Mouse (Mus musculus) induced T-regulatory cell, adult 2 months (primary cell): Measurements from ENCODE around the gene Ahr.

Source experiments
- DNase-seq: peaks from one replicate; pipeline ENCODE4 v3.0.0-alpha.2; 2012; ENCODE audit warnings: low read depth

Gene Ahr

DNA sequence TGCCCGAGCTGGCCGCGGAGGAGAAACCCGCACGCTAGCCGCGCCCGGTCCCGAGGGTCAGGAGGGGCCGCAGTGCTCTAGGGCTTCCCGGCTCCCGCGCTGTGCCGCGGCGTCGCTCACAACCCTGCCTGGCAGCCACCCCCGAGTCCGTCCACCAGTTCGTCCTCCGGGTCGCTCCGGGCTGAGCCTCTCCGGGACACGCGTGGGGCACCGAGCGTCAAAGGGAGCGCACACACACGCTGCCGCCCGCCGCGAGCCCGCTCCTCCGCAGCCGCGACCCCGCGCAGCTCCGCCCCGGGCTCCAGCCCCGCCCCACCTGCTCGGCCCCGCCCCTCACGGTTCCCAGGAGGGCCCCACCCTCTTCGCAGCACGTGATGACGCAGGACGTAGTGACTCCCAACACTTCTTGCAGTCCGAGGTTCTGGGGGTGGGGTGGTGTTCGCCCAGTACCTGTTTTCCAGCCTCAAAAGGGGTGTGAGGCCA, at the start of gene Ahr:
TSS of gene Ahr (minus strand) at position 285 of the 483 bp plus-strand sequence.
- DNase-seq: peak; percentile 90

- DNase-seq: peak; percentile 75
These were observed 44.0 kb upstream of the Ahr start for GRCm38 (mm10) chr12:35578826-35579225.

DNA sequence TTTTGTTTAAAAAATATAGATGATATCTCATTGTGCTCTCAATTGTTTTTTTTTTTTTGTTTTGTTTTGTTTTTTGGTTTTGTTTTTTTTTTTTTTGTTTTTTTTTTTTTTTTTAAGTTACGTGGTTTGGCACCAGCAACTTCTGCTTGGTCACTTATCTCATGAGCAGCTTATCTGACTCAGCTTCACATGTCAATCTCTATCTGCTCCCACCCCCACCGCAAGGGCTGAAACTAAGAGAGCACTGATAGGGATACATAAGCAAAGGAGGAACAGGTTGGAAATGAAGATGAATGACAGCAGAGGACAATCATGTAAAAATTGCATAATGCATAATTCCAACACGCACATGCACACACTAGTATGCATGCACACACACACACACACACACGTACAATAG, 41.3 kb upstream of the Ahr start:
- no peak for DNase-seq

DNA sequence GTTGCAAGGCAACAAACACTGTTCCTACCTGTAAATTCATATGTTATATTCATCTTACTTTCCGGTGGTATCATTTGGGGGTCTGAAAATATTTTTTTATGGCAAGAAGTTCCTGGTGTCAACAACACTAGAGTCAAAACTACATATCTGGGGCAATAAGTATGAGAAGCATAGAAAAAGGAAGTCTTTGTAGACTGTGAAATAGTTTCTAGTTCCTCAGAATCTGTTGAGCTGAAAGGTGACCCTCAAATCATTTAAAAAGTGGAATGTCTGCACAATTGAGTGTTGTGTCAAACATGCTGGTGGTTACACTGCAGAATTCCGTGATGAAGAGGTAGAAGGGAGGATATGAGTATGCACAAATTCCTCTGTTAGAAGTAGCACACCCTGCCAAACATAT, 38.9 kb upstream of the Ahr start:
- no peak for DNase-seq

DNA sequence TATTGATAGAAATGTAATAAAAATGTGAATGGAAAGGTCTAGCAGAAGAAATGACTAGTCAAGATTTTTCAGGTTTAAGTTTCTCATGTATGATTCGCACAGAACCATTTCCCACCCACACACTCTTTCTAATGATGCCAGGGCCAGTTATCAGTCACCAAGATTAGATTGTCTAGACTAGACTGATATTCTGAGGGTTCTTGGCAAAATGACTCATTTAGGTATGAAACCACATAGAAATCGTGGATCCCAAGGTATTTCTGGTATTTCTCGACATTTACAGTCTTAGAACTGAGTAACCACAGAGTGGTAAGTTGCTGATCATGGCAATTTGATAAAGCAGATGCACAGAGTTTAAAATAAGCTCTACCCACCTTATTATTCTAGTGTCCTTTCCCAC, 28.0 kb upstream of the Ahr start:
- DNase-seq: peak; percentile 72

GRCm38 (mm10) chr12:35558868-35559267, 24.0 kb upstream of the Ahr start:
- peak; percentile 51 for DNase-seq

- no peak for DNase-seq
These were observed 21.1 kb upstream of the Ahr start for GRCm38 (mm10) chr12:35555925-35556324.

DNA sequence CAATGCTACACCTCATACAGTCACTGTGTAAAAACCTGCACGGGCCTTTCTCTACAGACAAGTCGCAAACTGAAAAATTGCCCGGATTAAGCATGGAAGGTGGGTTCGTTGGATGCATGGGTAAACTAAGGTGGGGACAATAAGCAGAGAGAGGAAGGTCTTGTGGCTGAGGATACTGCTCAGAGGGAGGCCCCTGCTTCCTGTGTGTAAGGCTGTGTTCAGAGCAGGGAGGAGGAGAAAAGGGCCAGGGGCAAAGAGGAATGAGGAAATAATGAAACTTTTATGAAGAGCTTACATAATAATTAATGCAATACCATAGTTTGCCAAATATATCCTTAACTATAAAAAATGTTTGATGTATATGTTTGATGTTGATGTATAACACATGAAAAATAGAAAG, 19.5 kb upstream of the Ahr start:
- DNase-seq: peak; percentile 51

DNA sequence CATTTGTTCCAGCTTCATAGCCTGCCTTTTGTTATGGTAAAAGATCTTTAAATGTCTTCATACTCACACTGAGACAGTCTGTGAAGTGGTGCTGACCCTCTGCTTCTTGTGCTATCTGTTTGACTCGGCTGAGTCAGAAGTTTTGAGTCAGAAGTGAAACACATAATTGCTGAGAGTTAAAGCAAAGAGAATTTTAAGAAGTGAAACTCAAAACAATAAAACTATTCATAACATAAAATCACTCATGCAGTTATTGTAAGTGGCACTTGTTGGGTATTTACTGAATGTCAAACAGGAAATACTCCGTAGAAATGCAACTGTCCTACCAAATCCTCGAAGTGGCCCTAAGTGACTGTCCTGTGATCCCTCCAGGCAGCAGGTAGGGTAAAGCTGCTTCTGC, 18.3 kb upstream of the Ahr start:
- DNase-seq: peak; percentile 54

- DNase-seq: no peak
These were observed 15.5 kb upstream of the Ahr start for GRCm38 (mm10) chr12:35550299-35550698.

DNA sequence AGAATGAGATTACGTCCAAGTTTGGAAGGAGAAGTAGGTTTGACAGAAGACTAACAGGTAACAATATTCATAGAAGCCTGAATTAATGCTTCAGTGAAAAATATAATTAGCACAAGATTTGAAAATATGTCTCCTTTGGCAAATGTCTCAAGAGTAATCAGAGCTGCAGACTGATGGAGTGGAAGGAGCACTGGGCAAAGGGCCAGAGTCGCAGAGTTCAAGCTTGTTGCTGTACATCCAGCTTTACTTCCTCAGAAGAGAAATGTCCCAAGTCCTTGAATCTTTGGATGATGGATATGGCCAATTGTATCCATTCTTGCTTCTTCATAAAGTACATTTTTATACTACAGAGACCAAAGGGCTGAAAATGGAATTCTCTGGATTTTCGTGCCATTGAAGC, 8.0 kb upstream of the Ahr start:
- DNase-seq: no peak

- no peak for DNase-seq
These were observed 4.0 kb upstream of the Ahr start for GRCm38 (mm10) chr12:35538843-35539242.

DNA sequence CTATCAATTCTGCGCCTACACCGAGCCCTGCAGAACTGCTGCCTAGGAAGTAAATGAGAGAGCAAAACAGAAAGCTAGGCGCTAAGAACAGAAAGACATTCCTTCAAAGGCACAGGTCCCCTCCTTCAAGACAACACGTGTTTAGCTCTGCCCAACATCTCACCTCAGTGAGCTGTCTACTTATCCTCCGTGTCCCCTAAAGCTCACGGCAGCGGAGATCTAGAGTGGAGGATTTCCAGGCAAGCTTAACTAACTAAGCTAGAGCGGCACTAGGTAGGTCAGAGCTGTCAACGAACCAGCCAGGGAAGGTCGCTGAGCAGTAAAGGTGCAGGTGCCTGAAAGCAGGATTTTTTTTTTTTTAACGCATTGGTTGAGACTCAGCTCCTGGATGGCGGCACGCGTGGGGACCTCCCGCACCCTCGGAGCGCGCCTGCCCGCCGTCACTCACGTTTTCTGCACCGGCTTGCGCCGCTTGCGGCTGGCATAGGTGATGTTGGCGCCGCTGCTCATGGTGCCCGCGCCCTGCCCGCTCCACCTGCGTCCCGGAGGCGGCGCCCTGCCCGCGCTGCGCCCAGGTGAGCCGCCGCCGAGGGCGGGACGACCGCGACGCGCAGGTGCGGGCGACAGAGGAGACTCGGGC, 604 bp downstream of the Ahr start:
- DNase-seq: peak; percentile 83

DNA sequence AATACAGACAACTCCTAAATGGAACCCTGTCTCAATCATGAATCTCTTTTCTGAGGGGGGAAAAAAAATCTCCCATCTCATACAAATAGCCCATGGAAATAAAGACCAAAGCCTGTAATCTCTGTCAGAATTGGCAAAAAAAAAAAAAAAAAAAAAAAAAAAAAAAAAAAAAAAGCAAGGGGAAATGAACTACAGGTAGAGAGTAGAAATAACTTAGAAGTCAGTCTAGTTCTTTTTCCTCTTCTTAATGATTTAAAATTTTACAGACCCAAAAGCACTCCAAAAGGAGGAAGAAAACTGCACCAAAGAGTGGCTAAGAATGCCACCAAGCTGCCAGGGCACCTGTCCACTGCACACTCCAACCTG, 1.1 kb downstream of the Ahr start:
- no peak for DNase-seq

DNA sequence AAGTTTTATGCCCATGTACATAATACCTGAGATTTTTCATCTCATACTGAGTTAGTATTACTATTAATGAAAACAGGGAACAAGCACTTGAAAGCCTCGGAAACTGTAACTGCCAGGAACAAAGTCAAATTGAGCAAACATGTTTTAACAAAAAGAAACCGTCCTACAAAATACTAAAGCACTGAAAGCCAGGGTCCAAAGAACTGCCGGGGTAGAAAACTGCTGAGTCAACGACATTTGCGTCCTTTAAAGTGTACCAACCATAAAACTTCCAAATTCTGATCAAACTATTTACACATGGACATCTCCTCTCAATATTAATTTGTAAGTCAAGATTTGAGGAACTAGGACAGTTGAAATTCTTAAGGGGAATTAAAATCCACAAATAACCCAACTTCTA, 1.7 kb downstream of the Ahr start:
- DNase-seq: peak; percentile 60

GRCm38 (mm10) chr12:35532151-35532550, 2.7 kb downstream of the Ahr start:
- peak; percentile 94 for DNase-seq

GRCm38 (mm10) chr12:35530587-35530986, 4.3 kb downstream of the Ahr start:
- peak; percentile 27 for DNase-seq

DNA sequence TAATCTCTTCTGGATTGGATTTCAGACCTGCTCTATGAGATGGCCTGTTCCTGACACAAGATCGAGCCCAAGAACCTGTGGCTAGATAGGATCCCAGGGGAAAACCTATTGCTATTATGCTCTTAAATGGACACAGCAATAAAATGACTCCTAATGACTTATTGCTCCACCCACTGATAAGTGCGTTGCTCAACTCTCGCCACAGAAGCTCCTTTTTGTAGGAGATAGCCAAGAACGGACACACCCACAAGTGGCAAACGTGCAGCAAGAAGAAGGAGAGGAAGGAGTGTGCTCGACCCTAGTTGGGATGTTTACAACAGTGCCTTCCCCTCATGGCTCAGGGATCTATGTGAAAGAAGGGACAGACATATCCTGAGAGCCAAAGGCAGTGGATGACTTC, 7.4 kb downstream of the Ahr start:
- DNase-seq: no peak

GRCm38 (mm10) chr12:35522585-35523103, 12.2 kb downstream of the Ahr start:
- DNase-seq: no peak

- DNase-seq: no peak
These were observed 19.2 kb downstream of the Ahr start for GRCm38 (mm10) chr12:35515621-35516020.

- DNase-seq: no peak
These were observed 20.2 kb downstream of the Ahr start for GRCm38 (mm10) chr12:35514671-35515070.

DNA sequence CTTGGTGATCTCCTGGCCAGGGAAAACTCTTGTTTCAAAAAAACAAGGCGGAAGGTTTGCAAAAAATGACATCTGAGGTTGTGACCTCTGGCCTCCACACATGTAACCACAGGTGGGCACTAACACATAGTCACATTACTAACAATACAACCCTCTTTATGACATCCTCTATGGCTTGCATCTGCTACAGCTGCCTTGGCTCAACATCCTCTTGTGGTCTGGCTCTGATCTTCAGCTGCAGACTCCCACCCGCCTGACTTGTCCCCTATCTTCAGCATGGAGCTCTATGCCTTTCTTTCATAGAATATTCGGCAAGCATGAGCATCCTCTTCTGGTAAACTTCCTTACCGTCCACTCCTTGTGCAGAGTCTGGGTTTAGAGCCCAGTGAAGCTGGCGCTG, 24.1 kb downstream of the Ahr start:
- DNase-seq: no peak

- DNase-seq: no peak
These were observed 28.5 kb downstream of the Ahr start for GRCm38 (mm10) chr12:35506383-35506782.

DNA sequence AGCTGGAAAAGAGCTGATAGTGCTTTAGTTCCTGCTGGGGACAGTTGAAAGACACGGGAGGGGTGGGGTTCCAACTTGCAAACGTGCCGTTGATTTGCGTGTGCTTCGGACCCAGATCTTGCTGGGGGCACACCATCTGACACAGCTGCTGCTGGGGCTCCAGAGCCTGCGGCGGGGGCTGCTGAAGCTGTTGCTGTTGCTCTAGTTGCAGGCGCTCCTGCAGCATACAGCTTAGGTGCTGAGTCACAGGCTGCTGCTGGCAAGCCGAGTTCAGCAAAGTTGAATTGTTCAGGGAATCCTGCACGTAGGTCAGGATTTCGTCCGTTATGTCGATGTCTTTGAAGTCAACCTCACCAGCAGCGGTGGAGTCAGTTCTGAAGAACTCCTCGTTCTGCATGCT, 30.8 kb downstream of the Ahr start:
- no peak for DNase-seq
